Mouse (Mus musculus): Measurements from ENCODE around the gene Fam89a. TPM values are rescaled to one million over a fixed set of nuclear protein-coding genes. Genes with fewer than 3 reads are reported as not detected.

Fam89a gene
- not detected for total RNA-seq (2021)

- intact Hi-C loops (cut with DNase I), result no loop called here
- peak in 1 of 2 experiments; percentile 76 for DNase-seq (ENCODE audit: extremely low spot score in 1 of 2, low spot score in 2 of 2)
Observed at GRCm38 (mm10) chr8:124751709-124752173, at the start of gene Fam89a. Gene Fam89a, minus strand, starts transcription at chr8:124751832.

- no peak for DNase-seq (ENCODE audit: extremely low spot score in 1 of 2, low spot score in 2 of 2)
- intact Hi-C loops (cut with DNase I), result no loop called here
Observed at GRCm38 (mm10) chr8:124800542-124800941, 48.9 kb upstream of the Fam89a start.

- intact Hi-C loops (cut with DNase I), result no loop called here
- no peak for DNase-seq (ENCODE audit: extremely low spot score in 1 of 2, low spot score in 2 of 2)
Observed at GRCm38 (mm10) chr8:124795781-124796488, 44.3 kb upstream of the Fam89a start.

- intact Hi-C loops (cut with DNase I), result no loop called here
- DNase-seq (ENCODE audit: extremely low spot score in 1 of 2, low spot score in 2 of 2), result peak; percentile 80 to 88
Observed at GRCm38 (mm10) chr8:124794486-124794780, 42.8 kb upstream of the Fam89a start.

GRCm38 (mm10) chr8:124793661-124794485 lies 42.2 kb upstream of the Fam89a start:
- intact Hi-C loops (cut with DNase I), result no loop called here
- DNase-seq (ENCODE audit: extremely low spot score in 1 of 2, low spot score in 2 of 2), result peak in 1 of 2 experiments; percentile 54

- DNase-seq (ENCODE audit: extremely low spot score in 1 of 2, low spot score in 2 of 2), result peak; percentile 68 to 92
Observed at GRCm38 (mm10) chr8:124793172-124793651, 41.6 kb upstream of the Fam89a start.

GRCm38 (mm10) chr8:124792708-124793107 lies 41.1 kb upstream of the Fam89a start, which contains the start of gene Trim67:
Gene Trim67, plus strand, starts transcription at chr8:124793092.
- intact Hi-C loops (cut with DNase I), result no loop called here
- DNase-seq (ENCODE audit: extremely low spot score in 1 of 2, low spot score in 2 of 2), result peak; percentile 80 to 87

More at GRCm38 (mm10) chr8:124793172-124793651, 41.6 kb upstream of the Fam89a start:
- intact Hi-C loops (cut with DNase I), result no loop called here

GRCm38 (mm10) chr8:124792186-124792585 lies 40.6 kb upstream of the Fam89a start:
- DNase-seq (ENCODE audit: extremely low spot score in 1 of 2, low spot score in 2 of 2), result peak; percentile 49 to 71
- intact Hi-C loops (cut with DNase I), result no loop called here

- peak in 1 of 2 experiments; percentile 47 for DNase-seq (ENCODE audit: extremely low spot score in 1 of 2, low spot score in 2 of 2)
- intact Hi-C loops (cut with DNase I), result no loop called here
Observed at GRCm38 (mm10) chr8:124791751-124792150, 40.1 kb upstream of the Fam89a start.

- intact Hi-C loops (cut with DNase I), result no loop called here
Observed at GRCm38 (mm10) chr8:124790676-124791075, 39.0 kb upstream of the Fam89a start.

GRCm38 (mm10) chr8:124784613-124785012 lies 33.0 kb upstream of the Fam89a start:
- peak; percentile 58 to 60 for DNase-seq (ENCODE audit: extremely low spot score in 1 of 2, low spot score in 2 of 2)

More at GRCm38 (mm10) chr8:124790676-124791075, 39.0 kb upstream of the Fam89a start:
- DNase-seq (ENCODE audit: extremely low spot score in 1 of 2, low spot score in 2 of 2), result no peak

GRCm38 (mm10) chr8:124783228-124783627 lies 31.6 kb upstream of the Fam89a start:
- no peak for DNase-seq (ENCODE audit: extremely low spot score in 1 of 2, low spot score in 2 of 2)
- intact Hi-C loops (cut with DNase I), result loop anchor here (5.0 kb wide), 1 partner anchor 41 kb away; no protein-coding TSS in a partner anchor

More at GRCm38 (mm10) chr8:124784613-124785012, 33.0 kb upstream of the Fam89a start:
- intact Hi-C loops (cut with DNase I), result loop anchor here (5.0 kb wide), 1 partner anchor 42 kb away; no protein-coding TSS in a partner anchor

- DNase-seq (ENCODE audit: extremely low spot score in 1 of 2, low spot score in 2 of 2), result no peak
- intact Hi-C loops (cut with DNase I), result loop anchor here (5.0 kb wide), 1 partner anchor 40 kb away; no protein-coding TSS in a partner anchor
Observed at GRCm38 (mm10) chr8:124782431-124782830, 30.8 kb upstream of the Fam89a start.

- DNase-seq (ENCODE audit: extremely low spot score in 1 of 2, low spot score in 2 of 2), result peak in 1 of 2 experiments; percentile 32
- intact Hi-C loops (cut with DNase I), result loop anchor here (5.0 kb wide), 1 partner anchor 38 kb away; no protein-coding TSS in a partner anchor
Observed at GRCm38 (mm10) chr8:124780236-124780635, 28.6 kb upstream of the Fam89a start.

- intact Hi-C loops (cut with DNase I), result no loop called here
- peak; percentile 55 to 81 for DNase-seq (ENCODE audit: extremely low spot score in 1 of 2, low spot score in 2 of 2)
Observed at GRCm38 (mm10) chr8:124775695-124776094, 24.1 kb upstream of the Fam89a start.

- DNase-seq (ENCODE audit: extremely low spot score in 1 of 2, low spot score in 2 of 2), result peak; percentile 45 to 53
Observed at GRCm38 (mm10) chr8:124772389-124772788, 20.8 kb upstream of the Fam89a start.

GRCm38 (mm10) chr8:124763061-124763460 lies 11.4 kb upstream of the Fam89a start:
- no peak for DNase-seq (ENCODE audit: extremely low spot score in 1 of 2, low spot score in 2 of 2)
- intact Hi-C loops (cut with DNase I), result no loop called here

More at GRCm38 (mm10) chr8:124772389-124772788, 20.8 kb upstream of the Fam89a start:
- intact Hi-C loops (cut with DNase I), result no loop called here

GRCm38 (mm10) chr8:124758544-124758943 lies 6.9 kb upstream of the Fam89a start:
- intact Hi-C loops (cut with DNase I), result no loop called here
- DNase-seq (ENCODE audit: extremely low spot score in 1 of 2, low spot score in 2 of 2), result no peak

- intact Hi-C loops (cut with DNase I), result no loop called here
- no peak for DNase-seq (ENCODE audit: extremely low spot score in 1 of 2, low spot score in 2 of 2)
Observed at GRCm38 (mm10) chr8:124756601-124757000, 5.0 kb upstream of the Fam89a start.
